Mouse (Mus musculus) E14TG2a.4 (cell line): Measurements from ENCODE around the gene Xxylt1.

Experiments
- H3K27me3 ChIP-seq: 2 replicates; pipeline ENCODE4 v1.6.1; 2014; ENCODE audit warnings: low read length, control low read depth; ENCODE audit not compliant: insufficient read depth
- H3K36me3 ChIP-seq: 2 replicates; pipeline ENCODE4 v1.6.1; 2014; ENCODE audit warnings: low read length, control low read depth; ENCODE audit not compliant: insufficient read depth
- H3K4me1 ChIP-seq: replicated peaks from 2 replicates; pipeline ENCODE4 v1.6.1; 2014; ENCODE audit warnings: low read depth, low read length, control low read depth
- H3K4me3 ChIP-seq: replicated peaks from 2 replicates; pipeline ENCODE4 v1.5.1; 2014; ENCODE audit warnings: mild to moderate bottlenecking, low read length
- H3K9me3 ChIP-seq: 2 replicates; pipeline ENCODE4 v1.6.1; 2014; ENCODE audit warnings: low read length, control low read depth
- CTCF ChIP-seq: conservative IDR thresholded peaks from 2 replicates; pipeline ENCODE4 v1.5.1; 2014; ENCODE audit warnings: low read length
- NANOG ChIP-seq: IDR thresholded peaks from 2 replicates; pipeline ENCODE4 v1.6.1; 2014; ENCODE audit warnings: borderline replicate concordance, low read length, mixed read lengths
- POU5F1 ChIP-seq: IDR thresholded peaks from 2 replicates; pipeline ENCODE4 v1.6.1; 2014; ENCODE audit warnings: low read length, borderline replicate concordance

Xxylt1 gene

GRCm38 (mm10) chr16:31081891-31082290 is 659 bp upstream of the Xxylt1 start:
- Histone ChIP-seq H3K36me3 (peaks cover 20% of the 10 kb centered on the region), H3K4me3 (peak overlapping the region; percentile 91), H3K9me3 (no peaks in the 10 kb centered on the region), H3K4me1 (peaks cover 24% of the 10 kb centered on the region), H3K27me3 (peaks cover 11% of the 10 kb centered on the region)
- TF ChIP-seq POU5F1 (no peak), CTCF (no peak), NANOG (no peak)

GRCm38 (mm10) chr16:31080573-31081051 is 620 bp downstream of the Xxylt1 start:
- peaks cover 31% of the 10 kb centered on the region for H3K36me3 ChIP-seq
- no peaks in the 10 kb centered on the region for H3K9me3 ChIP-seq
- TF ChIP-seq POU5F1, result no peak
- no peak for TF ChIP-seq CTCF
- TF ChIP-seq NANOG, result no peak
- H3K27me3 ChIP-seq, result peaks cover 11% of the 10 kb centered on the region
- H3K4me3 ChIP-seq, result peak overlapping the region; percentile 91
- H3K4me1 ChIP-seq, result peaks cover 28% of the 10 kb centered on the region

GRCm38 (mm10) chr16:31077396-31077795 is 3.8 kb downstream of the Xxylt1 start:
- Histone ChIP-seq H3K36me3 (peaks cover 33% of the 10 kb centered on the region), H3K4me3 (no peak overlapping the region), H3K4me1 (peaks cover 28% of the 10 kb centered on the region), H3K9me3 (no peaks in the 10 kb centered on the region), H3K27me3 (peaks cover 11% of the 10 kb centered on the region)
- TF ChIP-seq POU5F1 (no peak), NANOG (no peak), CTCF (no peak)

- TF ChIP-seq NANOG (no peak), POU5F1 (no peak), CTCF (no peak)
- Histone ChIP-seq H3K9me3 (no peaks in the 10 kb centered on the region), H3K36me3 (peaks cover 33% of the 10 kb centered on the region), H3K4me3 (no peak overlapping the region), H3K4me1 (peaks cover 24% of the 10 kb centered on the region), H3K27me3 (peaks cover 11% of the 10 kb centered on the region)
Measured at GRCm38 (mm10) chr16:31076436-31076835, 4.8 kb downstream of the Xxylt1 start.

- no peaks in the 10 kb centered on the region for H3K9me3 ChIP-seq
- H3K4me3 ChIP-seq, result no peak overlapping the region
- TF ChIP-seq NANOG (no peak), POU5F1 (no peak), CTCF (no peak)
Measured at GRCm38 (mm10) chr16:31074324-31074908, 6.8 kb downstream of the Xxylt1 start.

GRCm38 (mm10) chr16:31071731-31072130 is 9.5 kb downstream of the Xxylt1 start:
- no peak overlapping the region for H3K4me3 ChIP-seq
- TF ChIP-seq CTCF (no peak), NANOG (no peak)
- no peaks in the 10 kb centered on the region for H3K27me3 ChIP-seq
- H3K36me3 ChIP-seq, result peaks cover 13% of the 10 kb centered on the region
- H3K4me1 ChIP-seq, result peaks cover 50% of the 10 kb centered on the region
- H3K9me3 ChIP-seq, result no peaks in the 10 kb centered on the region

More at GRCm38 (mm10) chr16:31074324-31074908, 6.8 kb downstream of the Xxylt1 start:
- H3K4me1 ChIP-seq, result peaks cover 32% of the 10 kb centered on the region
- H3K27me3 ChIP-seq, result no peaks in the 10 kb centered on the region
- H3K36me3 ChIP-seq, result peaks cover 33% of the 10 kb centered on the region

- H3K4me3 ChIP-seq, result peak overlapping the region; percentile 41; the same call in 1 of the 2 replicates
- no peaks in the 10 kb centered on the region for H3K9me3 ChIP-seq
- H3K4me1 ChIP-seq, result peaks cover 57% of the 10 kb centered on the region
- H3K36me3 ChIP-seq, result 0 out of 2 replicates have a peak, but pooled peaks cover 3% of the 10 kb centered on the region
- TF ChIP-seq POU5F1 (no peak), CTCF (peak; percentile 81), NANOG (peak; percentile 42; the same call in 1 of the 2 replicates)
- no peaks in the 10 kb centered on the region for H3K27me3 ChIP-seq
Measured at GRCm38 (mm10) chr16:31070358-31071133, 10.7 kb downstream of the Xxylt1 start.
